In the genomic region with DNA sequence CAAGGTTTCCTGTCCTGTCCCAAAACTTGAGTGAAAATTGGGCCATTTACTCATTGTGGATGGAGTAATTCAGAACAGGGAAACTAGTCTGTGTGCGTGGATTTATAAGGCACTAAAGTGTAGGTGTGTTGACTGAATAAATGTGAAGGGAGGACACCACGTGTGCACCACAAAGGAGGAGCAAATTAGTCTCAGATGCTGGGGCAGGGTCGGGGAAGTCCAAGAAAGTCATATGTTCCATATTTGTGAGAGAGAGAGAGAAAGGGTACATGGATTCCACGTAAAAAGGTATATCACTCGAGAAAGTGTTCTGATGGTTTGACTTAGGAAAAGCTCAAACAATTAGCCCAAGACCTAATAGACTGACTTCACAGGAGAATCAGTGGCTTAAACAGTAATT, we compare ENCODE assay signal across 25 mouse cellular contexts. TPM values are rescaled to one million over a fixed set of nuclear protein-coding genes. Genes with fewer than 3 reads are reported as not detected.
A peak's percentile ranks its signal among the peaks of the same experiment; 100 is the strongest.
DNase-seq lines count a peak whose midpoint lies in the region; ATAC-seq and TF ChIP-seq lines count a peak whose summit lies in the region.
"Had no signal": no experiment of that assay in that cellular context is flagged by ENCODE, and none has a peak within 500 bp of the region (broad histone marks: within the 10 kb centered on the region; RNA-seq: fewer than 3 reads in every experiment).

No protein-coding gene starts in this region.

- H3K4me1 ChIP-seq in embryonic facial prominence, embryonic 11.5 days (ENCODE audit: control insufficient read depth, insufficient read depth, low read length) = no peaks in the 10 kb centered on the region; the same call in 1 of the 2 replicates
- peaks cover 7% of the 10 kb centered on the region for H3K4me1 ChIP-seq in embryonic facial prominence, embryonic 10.5 days
- peaks cover 17 to 60% of the 10 kb centered on the region in 2 experiments for H3K4me1 ChIP-seq in CH12.LX (ENCODE audit: control insufficient read depth in 1 of 2, insufficient read depth in 2 of 2)
- H3K4me1 ChIP-seq in forebrain, embryonic 11.5 days (replicated peaks; ENCODE audit: control insufficient read depth, insufficient read depth, low read length) = peaks cover 4% of the 10 kb centered on the region; the same call in 1 of the 2 replicates

- 44% methylated on average over 5 of the region's 5 CpGs for WGBS in embryonic facial prominence, embryonic 11.5 days
- WGBS in embryonic facial prominence, embryonic 10.5 days = 50% methylated on average over 5 of the region's 5 CpGs
- 78% methylated on average over 5 of the region's 5 CpGs for WGBS in forebrain, embryonic 11.5 days

- no peaks in the 10 kb centered on the region for H3K36me3 ChIP-seq in embryonic facial prominence, embryonic 11.5 days (replicated peaks; ENCODE audit: control insufficient read depth, insufficient read depth, low read depth, low read length)
- no peaks in the 10 kb centered on the region for H3K36me3 ChIP-seq in embryonic facial prominence, embryonic 10.5 days (replicated peaks)
- H3K36me3 ChIP-seq in CH12.LX (replicated peaks in 1 of 2; ENCODE audit: control insufficient read depth in 1 of 2, insufficient read depth in 1 of 2, low read length in 1 of 2) = no peaks in the 10 kb centered on the region
- no peaks in the 10 kb centered on the region for H3K36me3 ChIP-seq in forebrain, embryonic 11.5 days (ENCODE audit: control insufficient read depth, insufficient read depth, low read length)
- H3K36me3 ChIP-seq: G1E had no signal

- intact Hi-C loops in gastrocnemius, adult 2 months (cut with DNase I) = no loop called here

- H3K27me3 ChIP-seq in embryonic facial prominence, embryonic 11.5 days (ENCODE audit: control insufficient read depth, insufficient read depth, low read length) = no peaks in the 10 kb centered on the region
- 0 out of 2 replicates have a peak, but pooled peaks cover 3% of the 10 kb centered on the region for H3K27me3 ChIP-seq in embryonic facial prominence, embryonic 10.5 days (replicated peaks; ENCODE audit: low read depth, poor library complexity, severe bottlenecking)
- H3K27me3 ChIP-seq in CH12.LX (replicated peaks) = no peaks in the 10 kb centered on the region
- no peaks in the 10 kb centered on the region for H3K27me3 ChIP-seq in forebrain, embryonic 11.5 days (ENCODE audit: control insufficient read depth, insufficient read depth, low read length)

- in situ Hi-C loops in CH12.LX (cut with MboI; ENCODE audit: low pct_ligation_motif_present, low pct_unique_long_range_greater_than_20kb, low sequenced_read_pairs) = loop anchor here (25.0 kb wide), 1 partner anchor 372 kb away; no protein-coding TSS in a partner anchor

- peak; percentile 78 for TF ChIP-seq EP300 in CH12.LX (IDR thresholded peaks at IDR 0.05; ENCODE audit: low read length)

- dilution Hi-C loops in CH12.LX (cut with MboI; ENCODE audit: extremely low pct_ligation_motif_present, extremely low pct_unique_long_range_greater_than_20kb, low sequenced_read_pairs) = no loop called here

- no peak overlapping the region for H3K9ac ChIP-seq in embryonic facial prominence, embryonic 11.5 days (replicated peaks; ENCODE audit: low read length)
- no peak overlapping the region for H3K9ac ChIP-seq in CH12.LX (ENCODE audit: insufficient read depth, low read depth)
- no peak overlapping the region for H3K9ac ChIP-seq in forebrain, embryonic 11.5 days (ENCODE audit: low read length)

- no peak for TF ChIP-seq POLR2A in CH12.LX (IDR thresholded peaks at IDR 0.05; ENCODE audit: low read depth, low read length)

- no peaks in the 10 kb centered on the region for H3K9me3 ChIP-seq in embryonic facial prominence, embryonic 11.5 days (replicated peaks; ENCODE audit: control insufficient read depth, low read length)
- no peaks in the 10 kb centered on the region for H3K9me3 ChIP-seq in embryonic facial prominence, embryonic 10.5 days
- H3K9me3 ChIP-seq in CH12.LX (replicated peaks; ENCODE audit: low read length) = no peaks in the 10 kb centered on the region
- H3K9me3 ChIP-seq in forebrain, embryonic 11.5 days (ENCODE audit: control insufficient read depth, low read length) = no peaks in the 10 kb centered on the region
- H3K9me3 ChIP-seq: G1E had no signal

- TF ChIP-seq CTCF in CH12.LX (conservative IDR thresholded peaks at IDR 0.05 in 1 of 2, IDR thresholded peaks at IDR 0.05 in 1 of 2; ENCODE audit: low read depth in 2 of 2, low read length in 2 of 2) = no peak
- TF ChIP-seq CTCF in gastrocnemius, adult 2 months (IDR thresholded peaks at IDR 0.05) = no peak

- no peak for TF ChIP-seq RAD21 in CH12.LX (IDR thresholded peaks at IDR 0.05; ENCODE audit: low read depth, low read length)

- peak; percentile 49 for DNase-seq in embryonic facial prominence, embryonic 11.5 days (ENCODE audit: low spot score)
- DNase-seq in embryonic facial prominence, embryonic 10.5 days (ENCODE audit: low spot score) = no peak
- peak; percentile 65 for DNase-seq in CH12.LX (ENCODE audit: extremely low read depth)
- peak; percentile 27 for DNase-seq in forelimb bud, embryonic 11.5 days (ENCODE audit: low read depth, low spot score)
- DNase-seq in gastrocnemius, adult 2 months = no peak
- no peak for DNase-seq in forebrain, embryonic 11.5 days (ENCODE audit: low spot score)
- DNase-seq: adrenal gland, adult 2 months; adrenal gland, adult 8-10 months; adrenal gland, postnatal 10 days; adrenal gland, postnatal 14 days; adrenal gland, postnatal 25 days; adrenal gland, postnatal 36 days; B cell, adult 2 months; cerebellum, adult 11 months; cerebellum, adult 11-12 months; cerebellum, adult 18-20 months; cerebellum, adult 2 months had no signal

- H3K4me2 ChIP-seq in embryonic facial prominence, embryonic 11.5 days (ENCODE audit: low read depth, low read length) = no peak overlapping the region
- H3K4me2 ChIP-seq in CH12.LX (ENCODE audit: insufficient read depth, low read depth, poor library complexity, severe bottlenecking) = no peak overlapping the region
- H3K4me2 ChIP-seq in forebrain, embryonic 11.5 days (ENCODE audit: low read depth, low read length, severe bottlenecking) = no peak overlapping the region

- H3K79me2 ChIP-seq in CH12.LX (replicated peaks; ENCODE audit: control insufficient read depth, extremely low read depth, insufficient read depth, poor library complexity, severe bottlenecking) = no peaks in the 10 kb centered on the region

- ATAC-seq in embryonic facial prominence, embryonic 11.5 days (replicated peaks; ENCODE audit: insufficient number of reproducible peaks, low FRiP score, low TSS enrichment, low read depth) = no peak
- ATAC-seq in forebrain, embryonic 11.5 days (replicated peaks; ENCODE audit: low FRiP score) = no peak
- ATAC-seq: activated CD4-positive, CD25-positive, alpha-beta regulatory T cell, adult 4 months; CD4-positive, CD25-positive, alpha-beta regulatory T cell, adult 4 months; Patski had no signal

- no peak overlapping the region for H3K27ac ChIP-seq in embryonic facial prominence, embryonic 11.5 days (replicated peaks; ENCODE audit: low read depth, low read length)
- no peak overlapping the region for H3K27ac ChIP-seq in embryonic facial prominence, embryonic 10.5 days (replicated peaks)
- H3K27ac ChIP-seq in CH12.LX (ENCODE audit: insufficient read depth, low read depth) = no peak overlapping the region
- H3K27ac ChIP-seq in gastrocnemius, adult 2 months = no peak overlapping the region
- no peak overlapping the region for H3K27ac ChIP-seq in forebrain, embryonic 11.5 days (ENCODE audit: low read depth, low read length)

- H3K4me3 ChIP-seq in embryonic facial prominence, embryonic 11.5 days (ENCODE audit: low read depth, low read length) = no peak overlapping the region
- no peak overlapping the region for H3K4me3 ChIP-seq in embryonic facial prominence, embryonic 10.5 days
- no peak overlapping the region for H3K4me3 ChIP-seq in CH12.LX (replicated peaks in 1 of 3; ENCODE audit: low read depth in 2 of 3, low read length in 2 of 3, poor library complexity in 1 of 3)
- H3K4me3 ChIP-seq in gastrocnemius, adult 2 months = no peak overlapping the region
- H3K4me3 ChIP-seq in forebrain, embryonic 11.5 days (ENCODE audit: low read depth, low read length) = no peak overlapping the region

TF ChIP-seq in CH12.LX, 34 proteins besides CTCF, POLR2A, EP300 and RAD21 (continues in another document):
- TF ChIP-seq MXI1 (IDR thresholded peaks at IDR 0.05; ENCODE audit: low read depth, low read length) (peak; percentile 56; the same call in 1 of the 2 replicates), CHD1 (IDR thresholded peaks at IDR 0.05; ENCODE audit: low read depth, low read length) (no peak), KAT2A (IDR thresholded peaks at IDR 0.05; ENCODE audit: insufficient replicate concordance, low read length) (no peak), ZKSCAN1 (IDR thresholded peaks at IDR 0.05; ENCODE audit: borderline replicate concordance, low read depth, low read length) (no peak), RCOR1 (conservative IDR thresholded peaks at IDR 0.05; ENCODE audit: low read depth, low read length) (no peak), TBP (conservative IDR thresholded peaks at IDR 0.05; ENCODE audit: low read depth, low read length) (no peak), E2F4 (IDR thresholded peaks at IDR 0.05; ENCODE audit: insufficient replicate concordance, low read depth, low read length) (no peak), SMC3 (IDR thresholded peaks at IDR 0.05; ENCODE audit: low read depth, low read length) (no peak), UBTF (IDR thresholded peaks at IDR 0.05; ENCODE audit: low read depth, low read length) (no peak), MAX (IDR thresholded peaks at IDR 0.05; ENCODE audit: low read length) (peak; percentile 85), POLR2AphosphoS2 (IDR thresholded peaks at IDR 0.05; ENCODE audit: low read depth, low read length) (no peak), NRF1 (IDR thresholded peaks at IDR 0.05; ENCODE audit: low read depth, low read length) (no peak), ZMIZ1 (IDR thresholded peaks at IDR 0.05; ENCODE audit: low read depth, low read length) (no peak), BHLHE40 (IDR thresholded peaks at IDR 0.05; ENCODE audit: low read depth, low read length) (peak; percentile 79), USF1 (IDR thresholded peaks at IDR 0.05; ENCODE audit: low read depth, low read length) (peak; percentile 70), ZC3H11A (IDR thresholded peaks at IDR 0.05; ENCODE audit: low read depth, low read length) (no peak), MAFK (IDR thresholded peaks at IDR 0.05; ENCODE audit: insufficient replicate concordance, low read length) (no peak)

RNA-seq across cellular contexts. Expression of gene Ttc29, which starts 52.4 kb away (rescaled TPM):
- 0.46 and 0.88 TPM in 2 replicates for polyA plus RNA-seq in embryonic facial prominence, embryonic 11.5 days (2014; fragmentation: Nextera tagmentation; extraction: Ambion mirVana)
- polyA plus RNA-seq in embryonic facial prominence, embryonic 10.5 days (2016; fragmentation: Nextera tagmentation; extraction: Ambion mirVana) = 0.19 TPM in 1 of 2 replicates, not detected in the other
- total RNA-seq in CH12.LX (2012; rRNA removed) = not detected in 2 replicates
- total RNA-seq in CH12.LX (2014; rRNA removed) = not detected in 2 replicates
- not detected in 2 replicates for polyA plus RNA-seq in CH12.LX (2012; ENCODE audit: insufficient read length, low read depth)
- not detected for total RNA-seq in gastrocnemius, adult 2 months (2021)
- polyA plus RNA-seq in forebrain, embryonic 11.5 days (2014; fragmentation: Nextera tagmentation; extraction: Ambion mirVana) = 0.43 TPM in 1 of 2 replicates, not detected in the other
- total RNA-seq: adrenal gland, adult 18-20 months; adrenal gland, adult 2 months; adrenal gland, adult 8-10 months; adrenal gland, postnatal 10 days; adrenal gland, postnatal 14 days; adrenal gland, postnatal 25 days; adrenal gland, postnatal 36 days; adrenal gland, postnatal 4 days; MEL had no signal
- polyA plus RNA-seq: activated CD4-positive, CD25-positive, alpha-beta regulatory T cell, adult 4 months; adrenal gland, adult 2 months; C2C12; CD4-positive, CD25-positive, alpha-beta regulatory T cell, adult 4 months; Patski had no signal

Comparison
In these comparisons a context has a peak if more than half of its experiments do, and no peak if none do; other contexts are left out.
1. DNase-seq: peak in embryonic facial prominence, embryonic 11.5 days (single experiment), CH12.LX (single experiment) and forelimb bud, embryonic 11.5 days (single experiment); none in embryonic facial prominence, embryonic 10.5 days (single experiment), gastrocnemius, adult 2 months (single experiment) and forebrain, embryonic 11.5 days (single experiment).